14 mouse cellular contexts compared by ENCODE assay signal in genomic region chr5:115333626-115334025, GRCm38 (mm10). TPM values are rescaled to one million over a fixed set of nuclear protein-coding genes. Genes with fewer than 3 reads are reported as not detected.
DNase-seq lines count a peak whose midpoint lies in the region; ATAC-seq and TF ChIP-seq lines count a peak whose summit lies in the region.
"Had no signal": no experiment of that assay in that cellular context is flagged by ENCODE, and none has a peak within 500 bp of the region (broad histone marks: within the 10 kb centered on the region; RNA-seq: fewer than 3 reads in every experiment).

No protein-coding gene starts in this region.

- DNase-seq in lung, embryonic 14.5 days: no peak
- no peak for DNase-seq in lung, postnatal 10 days
- DNase-seq in left cerebral cortex, postnatal 10 days (ENCODE audit: extremely low spot score in 1 of 2, low spot score in 2 of 2): no peak
- DNase-seq: gastrocnemius, postnatal 36 days; thymus, adult 18-20 months had no signal

- H3K9me3 ChIP-seq in lung, embryonic 14.5 days (ENCODE audit: low read depth, low read length): no peaks in the 10 kb centered on the region
- H3K9me3 ChIP-seq in hindbrain, embryonic 13.5 days: no peaks in the 10 kb centered on the region
- H3K9me3 ChIP-seq in intestine, embryonic 15.5 days: no peaks in the 10 kb centered on the region
- H3K9me3 ChIP-seq: forebrain, embryonic 13.5 days; limb, embryonic 12.5 days; neural tube, embryonic 12.5 days had no signal

- intact Hi-C loops in left cerebral cortex, postnatal 10 days (cut with DNase I): loop anchor here (5.0 kb wide), 1 partner anchor 36 kb away; no protein-coding TSS in a partner anchor

- 73% methylated on average over 3 of the region's 3 CpGs for WGBS in lung, embryonic 14.5 days
- 89% methylated on average over 3 of the region's 3 CpGs for WGBS in hindbrain, embryonic 13.5 days
- WGBS in intestine, embryonic 15.5 days: 72% methylated on average over 3 of the region's 3 CpGs

- H3K4me3 ChIP-seq in lung, embryonic 14.5 days (ENCODE audit: low read depth, low read length): no peak overlapping the region
- H3K4me3 ChIP-seq in bone marrow macrophage, adult 2 months (ENCODE audit: insufficient read depth, low read length): no peak overlapping the region
- H3K4me3 ChIP-seq in hindbrain, embryonic 13.5 days: no peak overlapping the region
- H3K4me3 ChIP-seq in intestine, embryonic 15.5 days (replicated peaks): no peak overlapping the region
- H3K4me3 ChIP-seq: forebrain, embryonic 13.5 days; limb, embryonic 12.5 days; neural tube, embryonic 12.5 days had no signal

- H3K4me2 ChIP-seq in lung, embryonic 14.5 days: no peak overlapping the region
- H3K4me2 ChIP-seq in hindbrain, embryonic 13.5 days: no peak overlapping the region
- H3K4me2 ChIP-seq in intestine, embryonic 15.5 days (replicated peaks): no peak overlapping the region
- H3K4me2 ChIP-seq: forebrain, embryonic 13.5 days; limb, embryonic 12.5 days; midbrain, embryonic 11.5 days; neural tube, embryonic 12.5 days had no signal

- H3K27ac ChIP-seq in lung, embryonic 14.5 days (ENCODE audit: low read depth): peak overlapping the region; percentile 15; the same call in 1 of the 2 replicates
- peak overlapping the region; percentile 82 for H3K27ac ChIP-seq in bone marrow macrophage, adult 2 months (ENCODE audit: insufficient read depth, low read depth, low read length)
- no peak overlapping the region for H3K27ac ChIP-seq in hindbrain, embryonic 13.5 days
- H3K27ac ChIP-seq in intestine, embryonic 15.5 days: no peak overlapping the region
- H3K27ac ChIP-seq: forebrain, embryonic 13.5 days; limb, embryonic 12.5 days; neural tube, embryonic 12.5 days had no signal

- peaks cover 2% of the 10 kb centered on the region; the same call in 1 of the 2 replicates for H3K4me1 ChIP-seq in lung, embryonic 14.5 days (ENCODE audit: insufficient read depth)
- H3K4me1 ChIP-seq in bone marrow macrophage, adult 2 months (ENCODE audit: control insufficient read depth, insufficient read depth, low read length): peaks cover 70% of the 10 kb centered on the region
- H3K4me1 ChIP-seq in hindbrain, embryonic 13.5 days (replicated peaks): peaks cover 26% of the 10 kb centered on the region
- peaks cover 8% of the 10 kb centered on the region for H3K4me1 ChIP-seq in intestine, embryonic 15.5 days (replicated peaks)

- peaks cover 72% of the 10 kb centered on the region for H3K36me3 ChIP-seq in lung, embryonic 14.5 days (ENCODE audit: insufficient read depth)
- H3K36me3 ChIP-seq in hindbrain, embryonic 13.5 days: peaks cover 72% of the 10 kb centered on the region
- peaks cover 35% of the 10 kb centered on the region for H3K36me3 ChIP-seq in intestine, embryonic 15.5 days

- TF ChIP-seq POLR2A in bone marrow macrophage, adult 2 months (IDR thresholded peaks at IDR 0.05; ENCODE audit: borderline replicate concordance, low read depth, low read length): no peak

- H3K9ac ChIP-seq in lung, embryonic 14.5 days: no peak overlapping the region
- H3K9ac ChIP-seq in hindbrain, embryonic 13.5 days: no peak overlapping the region
- H3K9ac ChIP-seq in intestine, embryonic 15.5 days: no peak overlapping the region
- H3K9ac ChIP-seq: forebrain, embryonic 13.5 days; limb, embryonic 12.5 days; neural tube, embryonic 12.5 days had no signal

- H3K27me3 ChIP-seq in lung, embryonic 14.5 days (ENCODE audit: insufficient read depth, low read length): no peaks in the 10 kb centered on the region
- no peaks in the 10 kb centered on the region for H3K27me3 ChIP-seq in hindbrain, embryonic 13.5 days
- no peaks in the 10 kb centered on the region for H3K27me3 ChIP-seq in intestine, embryonic 15.5 days (replicated peaks)
- H3K27me3 ChIP-seq: forebrain, embryonic 13.5 days; limb, embryonic 12.5 days; neural tube, embryonic 12.5 days had no signal

- TF ChIP-seq CTCF in lung, embryonic 14.5 days (IDR thresholded peaks at IDR 0.05; ENCODE audit: low read depth): no peak
- no peak for TF ChIP-seq CTCF in bone marrow macrophage, adult 2 months (IDR thresholded peaks at IDR 0.05; ENCODE audit: low read depth, low read length)

- no peak for ATAC-seq in lung, embryonic 14.5 days (ENCODE audit: insufficient read depth)
- ATAC-seq in granulocyte monocyte progenitor cell, adult 5-6 weeks (replicated peaks; ENCODE audit: poor library complexity, severe bottlenecking): peak; percentile 47
- peak; percentile 99 for ATAC-seq in megakaryocyte-erythroid progenitor cell, adult 5-6 weeks (replicated peaks; ENCODE audit: low FRiP score, low TSS enrichment, poor library complexity, severe bottlenecking)
- no peak for ATAC-seq in hindbrain, embryonic 13.5 days (ENCODE audit: low FRiP score)
- ATAC-seq in intestine, embryonic 15.5 days: no peak
- ATAC-seq: forebrain, embryonic 13.5 days had no signal

RNA-seq across cellular contexts. Expression of gene Srsf9, which starts 6.6 kb away (rescaled TPM):
- polyA plus RNA-seq in lung, embryonic 14.5 days (2014; fragmentation: Nextera tagmentation; extraction: Ambion mirVana): 286 and 291 TPM in 2 replicates
- polyA plus RNA-seq in bone marrow macrophage, adult 2 months (2012; ENCODE audit: insufficient read depth, insufficient read length, missing spikeins): 114 and 123 TPM in 2 replicates
- total RNA-seq in granulocyte monocyte progenitor cell, adult 5-6 weeks (2014; fragmentation: Nextera tagmentation): 75.1 and 80.7 TPM in 2 replicates
- total RNA-seq in granulocyte monocyte progenitor cell, adult 5-6 weeks (2017): 75.0 and 91.4 TPM in 2 replicates
- 74.7 and 96.0 TPM in 2 replicates for total RNA-seq in megakaryocyte-erythroid progenitor cell, adult 5-6 weeks (2014; fragmentation: Nextera tagmentation)
- 61.6 and 108 TPM in 2 replicates for total RNA-seq in megakaryocyte-erythroid progenitor cell, adult 5-6 weeks (2017)
- polyA plus RNA-seq in hindbrain, embryonic 13.5 days (2015; fragmentation: Nextera tagmentation; extraction: Ambion mirVana): 165 and 181 TPM in 2 replicates
- total RNA-seq in left cerebral cortex, postnatal 10 days (2021): 10 to 100 TPM; 59.6 to 64.6 TPM
- 217 and 220 TPM in 2 replicates for polyA plus RNA-seq in intestine, embryonic 15.5 days (2015; fragmentation: Nextera tagmentation; extraction: Ambion mirVana)

RNA-seq across cellular contexts. Expression of gene Gatc, which starts 7.4 kb away (rescaled TPM):
- 35.0 and 37.5 TPM in 2 replicates for polyA plus RNA-seq in lung, embryonic 14.5 days (2014; fragmentation: Nextera tagmentation; extraction: Ambion mirVana)
- 28.8 and 31.4 TPM in 2 replicates for polyA plus RNA-seq in bone marrow macrophage, adult 2 months (2012; ENCODE audit: insufficient read depth, insufficient read length, missing spikeins)
- total RNA-seq in granulocyte monocyte progenitor cell, adult 5-6 weeks (2014; fragmentation: Nextera tagmentation): 48.0 and 50.2 TPM in 2 replicates
- 12.1 and 15.3 TPM in 2 replicates for total RNA-seq in granulocyte monocyte progenitor cell, adult 5-6 weeks (2017)
- 31.0 and 41.1 TPM in 2 replicates for total RNA-seq in megakaryocyte-erythroid progenitor cell, adult 5-6 weeks (2014; fragmentation: Nextera tagmentation)
- 13.6 and 18.6 TPM in 2 replicates for total RNA-seq in megakaryocyte-erythroid progenitor cell, adult 5-6 weeks (2017)
- 31.8 and 32.6 TPM in 2 replicates for polyA plus RNA-seq in hindbrain, embryonic 13.5 days (2015; fragmentation: Nextera tagmentation; extraction: Ambion mirVana)
- total RNA-seq in left cerebral cortex, postnatal 10 days (2021): 10 to 100 TPM; 23.8 to 25.5 TPM
- polyA plus RNA-seq in intestine, embryonic 15.5 days (2015; fragmentation: Nextera tagmentation; extraction: Ambion mirVana): 24.8 and 24.9 TPM in 2 replicates

RNA-seq across cellular contexts. Expression of gene Triap1, which starts 7.4 kb away (rescaled TPM):
- 61.9 and 62.6 TPM in 2 replicates for polyA plus RNA-seq in lung, embryonic 14.5 days (2014; fragmentation: Nextera tagmentation; extraction: Ambion mirVana)
- 60.2 and 68.9 TPM in 2 replicates for polyA plus RNA-seq in bone marrow macrophage, adult 2 months (2012; ENCODE audit: insufficient read depth, insufficient read length, missing spikeins)
- total RNA-seq in granulocyte monocyte progenitor cell, adult 5-6 weeks (2014; fragmentation: Nextera tagmentation): 33.7 and 37.2 TPM in 2 replicates
- total RNA-seq in granulocyte monocyte progenitor cell, adult 5-6 weeks (2017): 15.6 and 24.0 TPM in 2 replicates
- total RNA-seq in megakaryocyte-erythroid progenitor cell, adult 5-6 weeks (2014; fragmentation: Nextera tagmentation): 36.8 and 45.8 TPM in 2 replicates
- total RNA-seq in megakaryocyte-erythroid progenitor cell, adult 5-6 weeks (2017): 16.8 and 19.8 TPM in 2 replicates
- 51.7 and 57.6 TPM in 2 replicates for polyA plus RNA-seq in hindbrain, embryonic 13.5 days (2015; fragmentation: Nextera tagmentation; extraction: Ambion mirVana)
- total RNA-seq in left cerebral cortex, postnatal 10 days (2021): 10 to 100 TPM; 30.3 to 32.8 TPM
- 62.7 and 66.3 TPM in 2 replicates for polyA plus RNA-seq in intestine, embryonic 15.5 days (2015; fragmentation: Nextera tagmentation; extraction: Ambion mirVana)

RNA-seq across cellular contexts. Expression of gene Cox6a1, which starts 15.2 kb away (rescaled TPM):
- 842 and 846 TPM in 2 replicates for polyA plus RNA-seq in lung, embryonic 14.5 days (2014; fragmentation: Nextera tagmentation; extraction: Ambion mirVana)
- 445 and 473 TPM in 2 replicates for polyA plus RNA-seq in bone marrow macrophage, adult 2 months (2012; ENCODE audit: insufficient read depth, insufficient read length, missing spikeins)
- 446 and 566 TPM in 2 replicates for total RNA-seq in granulocyte monocyte progenitor cell, adult 5-6 weeks (2014; fragmentation: Nextera tagmentation)
- 56.7 and 64.4 TPM in 2 replicates for total RNA-seq in granulocyte monocyte progenitor cell, adult 5-6 weeks (2017)
- 744 and 848 TPM in 2 replicates for total RNA-seq in megakaryocyte-erythroid progenitor cell, adult 5-6 weeks (2014; fragmentation: Nextera tagmentation)
- total RNA-seq in megakaryocyte-erythroid progenitor cell, adult 5-6 weeks (2017): 84.8 and 115 TPM in 2 replicates
- polyA plus RNA-seq in hindbrain, embryonic 13.5 days (2015; fragmentation: Nextera tagmentation; extraction: Ambion mirVana): 1,031 and 1,095 TPM in 2 replicates
- total RNA-seq in left cerebral cortex, postnatal 10 days (2021): 100 to 1,000 TPM; 685 to 725 TPM
- polyA plus RNA-seq in intestine, embryonic 15.5 days (2015; fragmentation: Nextera tagmentation; extraction: Ambion mirVana): 1,187 and 1,356 TPM in 2 replicates

RNA-seq across cellular contexts. Expression of gene Dynll1, which starts 32.8 kb away (rescaled TPM):
- 1,568 and 1,614 TPM in 2 replicates for polyA plus RNA-seq in lung, embryonic 14.5 days (2014; fragmentation: Nextera tagmentation; extraction: Ambion mirVana)
- 238 and 243 TPM in 2 replicates for polyA plus RNA-seq in bone marrow macrophage, adult 2 months (2012; ENCODE audit: insufficient read depth, insufficient read length, missing spikeins)
- 491 and 531 TPM in 2 replicates for total RNA-seq in granulocyte monocyte progenitor cell, adult 5-6 weeks (2014; fragmentation: Nextera tagmentation)
- 298 and 379 TPM in 2 replicates for total RNA-seq in granulocyte monocyte progenitor cell, adult 5-6 weeks (2017)
- 550 and 746 TPM in 2 replicates for total RNA-seq in megakaryocyte-erythroid progenitor cell, adult 5-6 weeks (2014; fragmentation: Nextera tagmentation)
- total RNA-seq in megakaryocyte-erythroid progenitor cell, adult 5-6 weeks (2017): 379 and 555 TPM in 2 replicates
- polyA plus RNA-seq in hindbrain, embryonic 13.5 days (2015; fragmentation: Nextera tagmentation; extraction: Ambion mirVana): 1,285 and 1,377 TPM in 2 replicates
- total RNA-seq in left cerebral cortex, postnatal 10 days (2021): 100 to 1,000 TPM; 702 to 749 TPM
- 1,297 TPM in 2 replicates for polyA plus RNA-seq in intestine, embryonic 15.5 days (2015; fragmentation: Nextera tagmentation; extraction: Ambion mirVana)

Comparison
In these comparisons a context has a peak if more than half of its experiments do, and no peak if none do; other contexts are left out.
1. ATAC-seq: peak in granulocyte monocyte progenitor cell, adult 5-6 weeks (single experiment) and megakaryocyte-erythroid progenitor cell, adult 5-6 weeks (single experiment); none in lung, embryonic 14.5 days (single experiment), hindbrain, embryonic 13.5 days (single experiment) and intestine, embryonic 15.5 days (single experiment).
2. H3K27ac ChIP-seq: peak in lung, embryonic 14.5 days (single experiment) and bone marrow macrophage, adult 2 months (single experiment); none in hindbrain, embryonic 13.5 days (single experiment) and intestine, embryonic 15.5 days (single experiment).